Mouse (Mus musculus) liver, embryonic 14.5 days (tissue): ENCODE results near the gene Oscp1.

Experiments used
- CTCF ChIP-seq: IDR thresholded peaks from 2 replicates; pipeline ENCODE4 v1.5.1; 2016; ENCODE audit warnings: antibody characterized with exemption, low read depth, control low read depth
- EP300 ChIP-seq: IDR thresholded peaks from 2 replicates; pipeline ENCODE4 v1.6.1; 2016; ENCODE audit warnings: antibody characterized with exemption, low read depth

- TF ChIP-seq CTCF, result no peak
- no peak for TF ChIP-seq EP300
These were observed 10.5 kb downstream of the Oscp1 start for GRCm38 (mm10) chr4:126068842-126069241.
